Mouse (Mus musculus) cerebellum, postnatal 36 days (tissue): ENCODE measurements at regions not wholly inside any gene's neighbourhood (a gene's known extent, or its start where the extent isn't known, plus 50 kb on each side); places are given as distances from the start of the nearest gene placed in this dataset.
"Not testable (repeated sequence)": the region's sequence is repeated elsewhere in the genome, so short reads cannot be mapped to it uniquely, and the experiment has no call there.

Experiments
- DNase-seq, 2 experiments: peaks; one replicate each; pipeline ENCODE4 v3.0.0; 2021 to 2022; ENCODE audit warnings: mixed read lengths in 2 of 2

- DNase-seq = no peak
These were observed 436.9 kb upstream of the Ghitm start for GRCm38 (mm10) chr14:37571971-37572370.

DNA sequence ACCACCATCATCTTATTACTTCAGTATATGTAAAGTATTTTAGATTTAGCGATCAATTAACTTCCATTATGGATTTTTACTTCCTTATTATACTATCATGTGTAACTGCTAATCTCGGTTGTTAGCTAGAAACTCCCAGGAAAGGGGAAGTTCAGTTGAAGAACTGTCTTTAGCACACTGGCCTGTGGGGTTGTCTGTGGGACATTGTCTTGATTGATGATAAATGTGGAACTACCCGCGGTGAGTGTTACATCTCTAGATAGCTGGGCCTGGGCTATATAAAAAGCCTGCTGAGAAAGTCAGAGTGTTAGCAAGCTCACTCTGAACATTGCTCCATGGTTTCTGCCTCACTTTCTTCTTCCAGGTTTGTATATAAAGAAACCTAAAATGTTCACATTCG lies 423.2 kb upstream of the Ghitm start:
- no peak for DNase-seq

DNA sequence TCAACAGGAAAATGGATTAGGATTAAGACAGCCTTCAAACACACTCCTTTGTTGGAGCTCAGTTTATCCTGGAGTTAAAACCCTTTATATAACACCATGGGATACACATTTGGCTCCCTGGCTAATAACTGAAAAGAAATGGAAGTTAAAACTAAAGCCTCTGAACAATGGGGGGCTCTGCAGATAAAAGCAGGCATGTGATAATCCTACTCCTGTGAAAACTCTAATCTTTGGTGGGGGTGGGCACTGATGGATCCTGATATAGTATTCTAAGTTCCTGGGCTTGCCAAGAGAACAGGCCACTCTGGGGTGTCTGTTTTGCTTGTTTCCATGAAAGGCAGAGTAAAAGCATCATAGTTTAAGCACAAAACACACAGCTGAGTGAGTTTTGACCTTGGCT lies 388.5 kb upstream of the Ghitm start:
- no peak for DNase-seq

DNA sequence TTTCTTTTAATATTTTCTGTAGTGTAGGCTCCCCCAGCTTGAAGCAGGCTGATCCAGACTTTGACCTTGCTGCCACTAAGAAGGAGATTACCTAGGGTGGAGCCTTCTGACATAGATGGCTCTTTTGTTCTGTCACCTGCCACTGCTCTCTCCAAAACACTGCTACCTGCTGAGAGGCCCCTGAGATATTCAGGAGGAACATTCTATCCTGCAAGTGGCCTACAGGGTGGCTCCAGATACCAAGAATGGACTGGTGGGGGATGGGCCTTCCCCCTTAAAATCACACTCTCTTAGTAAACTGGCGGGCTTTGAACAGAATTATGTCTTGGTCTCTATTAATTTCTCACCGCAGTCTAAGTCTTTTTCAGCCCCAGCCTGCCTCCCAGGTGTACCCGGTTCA lies 385.6 kb upstream of the Ghitm start:
- DNase-seq = not testable (repeated sequence)

GRCm38 (mm10) chr14:37505314-37505713 lies 370.2 kb upstream of the Ghitm start:
- DNase-seq = no peak

DNA sequence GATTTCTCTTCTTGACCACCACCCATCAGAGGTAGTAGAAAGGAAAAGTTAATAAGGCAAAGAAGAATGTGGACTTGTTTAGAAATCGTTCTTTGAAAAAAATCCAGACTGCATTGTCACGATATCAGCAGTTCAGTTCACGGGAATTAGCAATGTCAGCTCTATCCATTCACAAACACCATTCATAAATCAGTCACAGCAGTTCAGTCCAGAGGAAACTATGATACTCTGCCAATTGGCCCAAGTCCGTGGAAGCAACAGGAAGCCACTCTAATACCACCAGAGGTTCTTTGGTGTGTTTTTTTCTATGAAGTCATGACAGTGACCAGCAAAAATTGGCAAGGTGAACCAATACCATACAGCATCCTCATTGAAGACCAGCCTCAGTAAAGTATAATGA lies 355.6 kb upstream of the Ghitm start:
- DNase-seq = no peak

- no peak for DNase-seq
These were observed 350.2 kb upstream of the Ghitm start for GRCm38 (mm10) chr14:37485292-37485691.

DNA sequence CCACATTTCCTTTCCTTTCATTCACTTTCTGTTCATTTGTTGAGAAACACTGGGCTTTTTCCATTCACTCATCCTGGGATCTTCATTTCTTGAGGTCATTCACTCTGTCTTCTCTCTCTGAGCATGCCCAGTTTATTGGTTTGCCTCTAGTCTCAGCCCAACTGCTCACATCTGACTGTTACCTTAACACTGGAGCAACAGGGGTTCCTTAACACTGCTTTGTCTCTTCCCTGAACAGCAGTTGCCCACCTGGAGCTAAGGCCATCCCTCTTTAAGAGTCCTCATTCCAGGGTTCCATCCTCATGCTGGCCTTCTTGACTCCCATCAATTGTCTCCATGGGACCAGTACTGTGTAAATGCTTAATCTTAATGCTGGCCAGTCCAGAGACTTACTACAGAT lies 342.5 kb upstream of the Ghitm start:
- DNase-seq = no peak

DNA sequence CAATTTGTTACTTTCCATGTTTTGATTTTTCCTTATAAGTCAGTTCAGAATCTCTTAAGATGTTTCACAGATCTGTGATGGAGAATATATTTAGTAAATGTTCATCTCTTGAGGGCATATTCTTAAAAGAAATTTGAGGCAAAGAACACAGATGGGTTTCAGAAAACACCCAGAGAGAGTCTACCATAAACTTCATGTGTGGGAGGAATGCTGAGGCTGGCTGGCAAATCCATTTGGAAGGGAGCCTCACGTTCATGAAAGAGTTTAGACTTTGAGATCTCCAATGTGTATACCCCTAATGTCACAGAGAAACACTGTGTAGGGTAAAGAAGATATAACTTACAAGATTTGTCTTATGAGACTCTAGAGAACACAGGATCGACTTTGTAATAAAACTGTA lies 333.6 kb upstream of the Ghitm start:
- no peak for DNase-seq

DNA sequence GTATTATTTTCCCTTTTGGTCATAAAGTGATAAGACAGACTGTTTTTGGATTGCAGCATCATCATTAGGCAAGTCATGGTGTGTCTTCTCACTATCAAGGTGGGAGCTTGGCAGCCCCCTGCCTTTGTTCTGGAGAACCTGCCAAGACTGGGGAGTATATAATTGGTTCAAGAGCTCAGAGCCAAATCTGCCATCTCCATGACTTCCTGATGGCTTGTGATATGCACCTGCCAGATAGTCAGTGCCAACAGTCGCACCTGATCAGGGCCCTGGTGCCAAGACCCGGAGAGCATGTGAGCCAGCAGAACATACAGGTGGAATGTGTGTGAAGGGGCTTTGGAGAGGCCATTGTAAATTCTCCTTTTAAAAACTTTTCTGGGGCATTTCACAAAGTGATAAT lies 305.8 kb upstream of the Ghitm start:
- peak; percentile 57 to 63 for DNase-seq

DNA sequence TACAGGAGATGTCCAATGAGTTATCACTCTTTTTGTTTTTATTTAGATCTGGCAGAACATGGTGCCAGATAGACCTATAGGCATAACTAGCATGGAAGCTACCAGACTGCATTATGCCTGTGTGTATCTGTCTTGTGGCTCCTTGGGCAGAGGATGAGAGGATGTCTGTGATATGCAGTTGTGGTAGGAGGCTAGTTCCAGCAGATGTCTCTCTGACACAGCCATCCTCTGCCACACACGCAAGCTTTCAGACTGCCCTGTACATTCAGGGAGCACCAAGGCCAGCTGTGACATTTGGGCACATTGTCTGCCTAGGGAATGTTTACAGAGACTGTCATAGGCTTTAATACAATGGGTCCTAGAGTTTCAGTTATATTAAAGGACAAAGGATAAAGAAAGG lies 295.6 kb upstream of the Ghitm start:
- DNase-seq = no peak

DNA sequence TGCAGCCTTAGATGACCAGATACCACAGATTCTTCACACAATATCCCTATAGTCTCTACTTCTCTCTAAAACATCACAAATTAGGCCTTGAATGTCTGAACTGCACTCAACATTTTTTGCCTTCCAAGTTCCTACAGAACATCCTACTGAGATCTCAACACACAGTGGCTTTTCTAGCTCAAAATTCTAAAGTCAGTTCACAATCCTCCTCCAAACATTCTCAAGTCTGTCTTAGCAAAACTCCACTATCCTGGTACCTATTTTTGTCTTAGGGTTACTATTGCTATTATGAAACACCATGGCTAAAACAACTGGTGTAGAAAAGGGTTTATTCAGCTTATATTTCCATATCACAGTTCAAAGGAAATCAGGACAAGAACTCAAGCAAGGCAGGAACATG lies 290.4 kb upstream of the Ghitm start:
- no peak for DNase-seq

DNA sequence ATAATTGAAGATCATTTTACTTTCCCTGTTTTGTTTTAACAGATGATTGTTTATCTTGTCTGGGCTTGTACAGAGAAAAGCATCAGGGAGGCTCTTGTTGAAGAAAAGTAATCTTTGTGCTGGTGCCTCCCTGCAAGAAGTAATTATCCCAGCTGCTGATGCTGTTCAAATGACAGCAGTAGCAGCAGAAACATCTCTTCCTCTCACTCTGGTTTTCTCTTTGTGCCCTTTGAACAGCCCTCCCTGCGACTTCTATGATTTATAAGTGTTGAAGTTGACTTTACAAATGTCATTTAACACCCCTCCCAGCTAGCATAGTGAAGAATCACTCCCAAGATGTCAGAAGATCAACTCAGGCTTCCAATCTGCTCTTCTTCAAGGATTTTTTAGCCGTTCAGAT lies 286.5 kb upstream of the Ghitm start:
- no peak for DNase-seq

DNA sequence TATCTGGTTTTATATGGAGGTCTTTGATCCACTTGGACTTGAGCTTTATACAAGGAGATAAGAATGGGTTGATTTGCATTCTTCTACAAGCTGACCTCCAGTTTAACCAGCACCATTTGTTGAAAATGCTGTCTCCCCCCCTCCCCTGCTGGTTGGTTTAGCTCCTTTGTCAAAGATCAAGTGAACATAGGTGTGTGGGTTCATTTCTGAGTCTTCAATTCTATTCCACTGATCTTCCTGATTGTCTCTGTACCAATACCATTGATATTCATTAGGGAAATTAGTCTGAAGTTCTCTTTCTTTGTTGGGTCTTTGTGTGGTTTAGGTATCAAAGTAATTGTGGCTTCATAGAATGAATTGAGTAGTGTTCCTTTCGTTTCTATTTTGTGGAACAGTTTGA lies 277.5 kb upstream of the Ghitm start:
- not testable (repeated sequence) for DNase-seq

DNA sequence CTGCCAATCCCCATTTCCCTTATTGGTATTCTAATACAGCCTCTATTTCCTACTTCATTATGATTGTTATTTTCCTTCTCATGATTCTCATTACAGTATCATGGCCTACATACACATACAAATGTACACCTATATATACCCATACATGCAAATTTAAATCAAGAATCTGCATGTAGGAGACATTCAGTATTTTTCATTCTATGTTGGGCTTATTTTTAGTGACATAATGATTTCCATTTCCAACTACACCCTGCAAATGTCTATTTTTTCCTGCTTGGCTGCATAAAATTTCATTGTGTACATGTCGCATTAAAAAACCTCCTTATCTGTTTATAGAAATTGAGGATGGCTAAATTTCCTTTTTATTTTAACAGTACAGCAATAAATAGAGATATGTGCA lies 236.9 kb upstream of the Ghitm start:
- no peak for DNase-seq

DNA sequence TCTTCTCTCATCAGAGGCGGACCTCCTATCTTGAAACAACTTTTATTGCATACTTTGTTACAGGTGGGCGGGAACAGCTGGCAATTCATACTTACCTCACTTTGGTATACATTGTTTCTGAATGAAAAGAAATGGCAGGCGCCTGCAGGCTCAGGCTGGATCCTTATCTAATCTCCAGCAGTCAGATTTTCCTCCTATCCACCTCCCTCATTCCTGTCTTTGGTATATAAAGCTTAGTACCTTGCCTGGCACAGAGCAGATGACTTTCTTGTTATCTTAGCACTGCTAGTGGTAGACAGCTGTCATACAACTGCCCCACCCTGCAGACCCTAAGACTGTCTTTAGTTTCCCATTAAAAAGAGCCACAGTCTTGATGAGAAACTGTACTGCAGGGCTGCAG lies 226.8 kb upstream of the Ghitm start:
- no peak for DNase-seq

DNA sequence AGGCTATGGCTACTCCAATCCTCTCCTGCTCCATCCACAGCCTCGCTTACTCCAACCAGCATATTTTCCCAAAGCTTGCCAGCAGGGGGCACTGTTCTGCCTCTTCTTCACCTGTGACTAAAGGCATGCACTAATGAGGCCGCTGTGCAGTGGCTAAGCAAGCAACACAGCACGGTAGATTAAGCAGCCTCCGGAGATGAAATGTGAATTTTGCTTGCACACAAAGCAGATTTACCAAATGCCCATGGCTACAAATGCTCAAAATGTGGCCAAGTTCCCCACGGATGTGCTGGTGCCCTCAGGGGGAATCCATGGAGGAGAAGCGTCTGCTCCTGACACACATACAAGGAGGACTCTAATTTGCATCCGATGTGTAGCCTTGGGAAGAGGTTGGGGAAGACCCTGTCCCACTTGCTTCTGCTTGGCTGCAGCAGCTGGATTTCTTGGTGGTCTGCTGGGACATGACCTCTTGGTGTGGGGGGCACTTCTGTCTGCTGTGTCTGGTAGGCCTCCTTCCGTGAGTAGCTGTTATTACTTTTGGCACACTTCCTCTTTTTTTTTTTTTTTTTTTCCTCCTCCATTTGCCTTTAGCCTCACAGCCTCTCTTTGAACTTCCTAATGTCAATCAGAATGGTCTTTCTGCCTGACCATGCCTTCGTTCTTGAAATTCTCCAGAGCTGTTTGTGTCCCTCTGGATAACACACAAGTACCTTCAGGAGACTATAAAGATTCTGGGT lies 221.1 kb upstream of the Ghitm start:
- DNase-seq = peak; percentile 75 to 80

GRCm38 (mm10) chr14:37323392-37323791 lies 188.3 kb upstream of the Ghitm start:
- no peak for DNase-seq

DNA sequence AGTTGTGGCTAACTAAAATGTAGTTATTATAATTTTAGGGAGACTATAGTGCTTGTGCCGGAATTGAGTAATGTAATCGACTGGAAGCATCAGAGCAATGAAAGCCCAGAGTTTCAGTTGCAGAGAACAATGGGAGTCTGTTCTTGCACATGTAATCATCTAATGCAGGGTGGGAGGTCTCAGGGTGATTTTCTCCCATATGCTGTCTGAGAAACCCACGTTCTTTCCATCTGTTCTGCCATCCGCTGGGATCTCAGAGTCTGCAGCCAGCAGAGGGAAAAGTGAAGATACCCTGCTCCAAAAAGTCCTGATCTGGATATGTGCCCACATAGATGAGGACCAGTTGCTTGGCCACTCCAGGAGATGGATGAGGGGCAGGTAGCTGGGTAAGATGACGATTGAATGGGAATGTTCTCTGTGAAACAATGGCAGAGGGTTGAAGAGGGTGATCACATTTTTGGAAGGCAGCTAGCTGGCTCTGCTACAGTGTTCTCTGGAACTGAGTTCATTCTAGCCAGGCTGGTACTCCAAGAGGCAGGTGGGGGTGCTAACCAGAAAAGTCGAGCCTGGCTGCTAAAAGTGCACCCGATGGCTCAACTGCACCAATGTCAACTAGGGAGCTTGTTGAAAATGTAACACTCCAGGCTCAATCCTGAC lies 180.3 kb upstream of the Ghitm start:
- peak; percentile 5 for DNase-seq

DNA sequence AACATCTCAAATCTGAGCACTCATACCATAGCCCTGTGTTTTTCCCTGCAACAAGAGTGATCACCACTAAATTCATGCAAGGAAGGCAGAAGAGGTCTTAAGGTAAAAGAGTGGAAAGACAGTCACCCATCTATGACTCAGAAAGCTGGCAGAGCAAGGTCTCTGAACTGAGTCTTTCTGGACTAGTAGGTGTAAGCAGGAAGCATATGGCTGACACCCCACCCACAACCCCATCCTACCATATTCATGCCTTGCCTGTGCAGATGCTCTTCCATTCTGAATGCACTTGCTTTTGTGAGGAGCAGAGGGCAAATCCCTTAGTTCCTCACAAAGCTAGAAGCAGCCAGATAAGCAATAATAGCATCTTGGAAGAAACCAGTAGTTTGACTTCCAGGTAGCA lies 178.8 kb upstream of the Ghitm start:
- DNase-seq = no peak

DNA sequence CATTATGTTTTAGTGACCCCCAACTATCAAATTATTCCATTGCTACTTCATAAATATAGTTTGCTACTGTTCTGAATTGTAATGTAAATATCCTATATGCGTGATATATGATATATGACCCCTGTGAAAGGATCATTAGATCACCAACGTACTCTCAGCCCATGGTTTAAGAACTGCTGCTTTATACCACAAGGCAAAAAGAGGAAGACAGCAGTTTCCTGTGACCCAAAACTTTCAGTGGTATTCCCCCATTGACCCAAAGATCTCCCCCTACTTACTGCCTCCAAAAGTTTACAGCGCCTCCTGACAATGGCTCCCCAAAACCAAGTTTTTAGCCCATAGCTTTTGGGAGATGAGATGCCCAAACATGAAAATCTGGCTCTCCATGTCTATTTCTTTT lies 177.8 kb upstream of the Ghitm start:
- DNase-seq = no peak

- DNase-seq = no peak
These were observed 171.7 kb upstream of the Ghitm start for GRCm38 (mm10) chr14:37306622-37307274.

GRCm38 (mm10) chr14:37298631-37299030 lies 163.6 kb upstream of the Ghitm start:
- no peak for DNase-seq

GRCm38 (mm10) chr14:37296531-37296930 lies 161.5 kb upstream of the Ghitm start:
- no peak for DNase-seq
